Mouse (Mus musculus) midbrain, embryonic 11.5 days (tissue): ENCODE results near the gene Gm13030. TPM values are rescaled to one million over a fixed set of nuclear protein-coding genes. Genes with fewer than 3 reads are reported as not detected.
"Not testable (repeated sequence)": the region's sequence is repeated elsewhere in the genome, so short reads cannot be mapped to it uniquely, and the experiment has no call there.

Experiments used
- ATAC-seq: fragments of 200-750 bp; cut with Nextera tagmentation; 2 replicates; pipeline ENCODE4 v1.8.0; 2017; ENCODE audit warnings: moderate TSS enrichment, moderate library complexity; ENCODE audit not compliant: low FRiP score
- DNase-seq: peaks from one replicate; pipeline ENCODE4 v3.0.0; 2015; ENCODE audit warnings: low spot score; ENCODE audit errors: missing footprints
- H3K27ac ChIP-seq: fragments of 300-500 bp; sonication (generic); 2 replicates; pipeline ENCODE4 v1.5.1; 2014; ENCODE audit warnings: low read depth, low read length
- H3K27me3 ChIP-seq: fragments of 300-500 bp; sonication (generic); 2 replicates; pipeline ENCODE4 v1.6.1; 2014; ENCODE audit warnings: mild to moderate bottlenecking, low read length, moderate library complexity, mixed read lengths; ENCODE audit not compliant: control insufficient read depth, insufficient read depth
- H3K36me3 ChIP-seq: fragments of 300-500 bp; sonication (generic); 2 replicates; pipeline ENCODE4 v1.6.1; 2014; ENCODE audit warnings: mild to moderate bottlenecking, low read length, moderate library complexity, mixed read lengths; ENCODE audit not compliant: control insufficient read depth, insufficient read depth
- H3K4me1 ChIP-seq: fragments of 300-500 bp; sonication (generic); 2 replicates; pipeline ENCODE4 v1.6.1; 2014; ENCODE audit warnings: low read length; ENCODE audit not compliant: control insufficient read depth, insufficient read depth
- H3K4me2 ChIP-seq: fragments of 300-500 bp; sonication (generic); 2 replicates; pipeline ENCODE4 v1.6.1; 2014; ENCODE audit warnings: mild to moderate bottlenecking, moderate library complexity
- H3K4me3 ChIP-seq: fragments of 300-500 bp; sonication (generic); 2 replicates; pipeline ENCODE4 v1.5.1; 2014; ENCODE audit warnings: low read depth, low read length
- H3K9ac ChIP-seq: fragments of 300-500 bp; sonication (generic); 2 replicates; pipeline ENCODE4 v1.6.1; 2014; ENCODE audit warnings: low read length
- H3K9me3 ChIP-seq: fragments of 300-500 bp; sonication (generic); 2 replicates; pipeline ENCODE4 v1.6.1; 2016; ENCODE audit warnings: low read length; ENCODE audit not compliant: control insufficient read depth
- WGBS: fragments of 180-500 bp; shearing (Covaris S2); extraction: QIAGEN DNeasy Blood & Tissue Kit; methylation state at CpG from one replicate; pipeline ENCODE4 v1.1.7; 2014; 5-methylcytosine and 5-hydroxymethylcytosine counted together
- polyA plus RNA-seq: library from polyadenylated mRNA; unstranded; fragments of >200 nt; fragmentation: Nextera tagmentation; extraction: Ambion mirVana; gene quantifications from 2 replicates; pipeline ENCODE4 v1.2.1, GENCODE M21; 2014

Gm13030 gene
- polyA plus RNA-seq, 1 experiment from 2014 or later: not detected

DNA sequence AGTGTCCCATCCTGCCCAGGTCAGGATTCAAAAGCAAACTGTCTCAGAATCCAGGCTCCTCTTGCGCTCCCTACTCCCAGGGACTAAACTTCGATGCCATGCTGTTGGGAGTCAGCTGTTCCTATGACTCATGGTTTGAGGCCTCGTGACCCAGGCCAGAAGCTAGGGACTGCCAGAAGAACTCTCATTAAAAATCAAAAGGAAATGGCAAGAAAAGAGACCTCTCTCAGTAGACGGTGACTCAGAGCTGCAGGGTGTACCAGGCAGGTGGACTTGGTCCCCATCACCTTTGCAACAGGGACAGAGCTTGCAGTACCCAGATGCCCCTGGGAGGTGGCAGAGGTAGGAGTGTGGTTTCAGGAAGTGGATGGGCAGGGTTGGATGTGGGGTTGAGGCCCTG, 4.0 kb upstream of the Gm13030 start, which contains the start of gene Pla2g2e:
TSS of gene Pla2g2e (plus strand) at position 212 of the 400 bp plus-strand sequence.
- Histone ChIP-seq H3K36me3 (no peaks in the 10 kb centered on the region), H3K4me3 (no peak within 1 kb of the TSS), H3K27ac (no peak within 1 kb of the TSS), H3K4me1 (peaks cover 3% of the 10 kb centered on the region; the same call in 1 of the 2 replicates), H3K9me3 (no peaks in the 10 kb centered on the region), H3K27me3 (no peaks in the 10 kb centered on the region; the same call in 1 of the 2 replicates), H3K9ac (no peak within 1 kb of the TSS), H3K4me2 (no peak within 1 kb of the TSS)
- DNase-seq: no peak
- WGBS: 89% methylated on average over 4 of the region's 4 CpGs
- no peak for ATAC-seq

GRCm38 (mm10) chr4:138875986-138876385, 2.2 kb upstream of the Gm13030 start:
- H3K9ac ChIP-seq: no peak overlapping the region
- H3K9me3 ChIP-seq: no peaks in the 10 kb centered on the region
- no peak overlapping the region for H3K4me3 ChIP-seq
- no peaks in the 10 kb centered on the region for H3K4me1 ChIP-seq
- H3K27ac ChIP-seq: no peak overlapping the region
- WGBS: 95% methylated on average over 2 of the region's 2 CpGs
- H3K27me3 ChIP-seq: no peaks in the 10 kb centered on the region; the same call in 1 of the 2 replicates
- no peak for ATAC-seq
- no peak for DNase-seq
- no peaks in the 10 kb centered on the region for H3K36me3 ChIP-seq
- H3K4me2 ChIP-seq: no peak overlapping the region

GRCm38 (mm10) chr4:138875275-138875674, 1.5 kb upstream of the Gm13030 start:
- not testable (repeated sequence) for H3K4me2 ChIP-seq, H3K4me1 ChIP-seq, H3K9me3 ChIP-seq, ATAC-seq, H3K9ac ChIP-seq, H3K36me3 ChIP-seq, DNase-seq, H3K27ac ChIP-seq, H3K4me3 ChIP-seq, H3K27me3 ChIP-seq
- WGBS: 76% methylated on average over 2 of the region's 2 CpGs

- Histone ChIP-seq H3K27me3 (no peaks in the 10 kb centered on the region), H3K27ac (no peak overlapping the region), H3K4me3 (no peak overlapping the region), H3K9me3 (no peaks in the 10 kb centered on the region), H3K36me3 (no peaks in the 10 kb centered on the region), H3K4me1 (no peaks in the 10 kb centered on the region), H3K9ac (no peak overlapping the region), H3K4me2 (no peak overlapping the region)
- ATAC-seq: no peak
- WGBS: 51% methylated on average over 8 of the region's 8 CpGs
- DNase-seq: no peak
Observed at GRCm38 (mm10) chr4:138868666-138869065, 5.1 kb downstream of the Gm13030 start.

DNA sequence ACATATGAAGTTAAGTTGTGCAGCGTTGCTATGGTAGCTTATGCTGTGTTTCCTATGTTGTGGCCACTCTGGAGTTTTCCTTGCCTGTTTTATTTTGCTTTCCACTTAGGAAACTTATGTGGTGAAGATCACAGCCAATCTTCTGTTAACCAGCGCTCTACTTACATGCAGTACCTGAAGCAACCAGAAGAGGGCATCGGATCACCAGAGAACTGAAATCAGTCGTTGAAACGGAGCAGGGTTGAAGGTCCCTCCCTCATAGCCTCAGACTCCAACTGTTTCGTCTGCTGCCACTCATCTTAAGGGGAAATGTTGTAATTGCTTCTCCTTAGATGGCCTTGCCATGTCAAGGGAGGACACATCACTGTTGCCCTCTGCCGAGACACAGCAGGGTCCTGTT, 7.4 kb downstream of the Gm13030 start:
- Histone ChIP-seq H3K9ac (no peak overlapping the region), H3K4me3 (no peak overlapping the region), H3K27ac (no peak overlapping the region), H3K4me2 (no peak overlapping the region), H3K36me3 (no peaks in the 10 kb centered on the region), H3K4me1 (no peaks in the 10 kb centered on the region), H3K27me3 (no peaks in the 10 kb centered on the region), H3K9me3 (no peaks in the 10 kb centered on the region)
- WGBS: 17% methylated on average over 7 of the region's 7 CpGs
- DNase-seq (peak; percentile 96), ATAC-seq (no peak)

DNA sequence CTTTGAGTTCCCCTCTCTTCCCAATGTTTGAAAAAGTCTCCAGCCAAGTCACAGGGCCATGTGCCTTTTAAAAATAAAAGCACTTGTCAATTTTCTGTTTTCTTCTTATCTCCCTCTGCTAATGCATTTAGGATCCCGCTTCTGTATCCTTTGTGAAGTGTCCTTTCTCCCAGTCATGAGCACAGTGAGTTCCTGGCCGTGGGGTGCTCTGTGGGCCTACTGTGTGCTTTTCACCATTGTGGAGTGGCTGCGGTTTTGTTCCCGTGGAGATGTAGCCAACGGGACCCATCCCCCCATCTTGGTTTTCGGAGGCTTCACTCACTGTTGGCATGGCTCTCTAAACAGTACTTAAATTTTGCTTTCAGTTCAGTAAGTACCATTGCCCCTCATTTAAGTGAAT, 7.8 kb downstream of the Gm13030 start:
- no peaks in the 10 kb centered on the region for H3K36me3 ChIP-seq
- H3K9me3 ChIP-seq: no peaks in the 10 kb centered on the region
- no peak overlapping the region for H3K4me2 ChIP-seq
- 75% methylated on average over 6 of the region's 6 CpGs for WGBS
- H3K9ac ChIP-seq: no peak overlapping the region
- no peaks in the 10 kb centered on the region for H3K4me1 ChIP-seq
- no peak for ATAC-seq
- no peak for DNase-seq
- H3K27ac ChIP-seq: no peak overlapping the region
- H3K4me3 ChIP-seq: no peak overlapping the region
- H3K27me3 ChIP-seq: no peaks in the 10 kb centered on the region

GRCm38 (mm10) chr4:138865092-138865491, 8.7 kb downstream of the Gm13030 start:
- Histone ChIP-seq H3K9ac (no peak overlapping the region), H3K4me1 (no peaks in the 10 kb centered on the region), H3K4me3 (no peak overlapping the region), H3K9me3 (no peaks in the 10 kb centered on the region), H3K27me3 (no peaks in the 10 kb centered on the region), H3K27ac (no peak overlapping the region), H3K36me3 (no peaks in the 10 kb centered on the region), H3K4me2 (no peak overlapping the region)
- WGBS: 70% methylated on average over 5 of the region's 5 CpGs
- DNase-seq (no peak), ATAC-seq (no peak)

- Histone ChIP-seq H3K4me2 (no peak within 1 kb of the TSS), H3K36me3 (no peaks in the 10 kb centered on the region), H3K9ac (no peak within 1 kb of the TSS), H3K4me3 (no peak within 1 kb of the TSS), H3K27ac (no peak within 1 kb of the TSS), H3K4me1 (no peaks in the 10 kb centered on the region), H3K27me3 (no peaks in the 10 kb centered on the region), H3K9me3 (no peaks in the 10 kb centered on the region)
- ATAC-seq: no peak
- WGBS: 77% methylated on average over 10 of the region's 10 CpGs
- DNase-seq: no peak
Observed at GRCm38 (mm10) chr4:138863344-138863998, 10.3 kb downstream of the Gm13030 start, which contains the start of gene Pla2g5. Gene Pla2g5 (minus strand): TSS chr4:138863482.

DNA sequence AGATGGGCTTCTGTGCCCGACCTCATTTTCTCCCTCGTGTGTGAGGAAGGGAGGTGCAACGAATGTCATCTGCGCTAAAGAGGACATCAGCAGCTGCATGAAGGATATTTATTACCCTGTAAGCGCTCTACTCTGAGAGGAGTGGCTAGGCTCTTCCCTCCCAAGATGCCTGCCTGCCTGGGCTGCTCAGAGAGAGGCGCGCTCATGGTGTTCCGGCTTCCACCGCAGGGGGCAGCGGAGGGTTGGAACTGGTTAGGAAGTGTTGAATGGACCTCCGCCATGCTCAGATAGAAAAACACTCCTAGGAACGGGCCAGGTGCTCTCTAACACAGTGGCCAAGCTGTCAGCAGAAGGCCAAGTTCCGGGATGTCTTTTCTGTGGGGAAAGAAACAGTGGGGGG, 14.0 kb downstream of the Gm13030 start:
- H3K9ac ChIP-seq: peak overlapping the region; percentile 29; the same call in 1 of the 2 replicates

More for the DNA sequence above, 14.0 kb downstream of the Gm13030 start:
- Histone ChIP-seq H3K36me3 (no peaks in the 10 kb centered on the region), H3K4me2 (peak overlapping the region; percentile 48), H3K4me3 (peak overlapping the region; percentile 23), H3K4me1 (no peaks in the 10 kb centered on the region), H3K27ac (no peak overlapping the region), H3K9me3 (no peaks in the 10 kb centered on the region), H3K27me3 (no peaks in the 10 kb centered on the region)
- ATAC-seq (peak; percentile 81), DNase-seq (peak; percentile 99)
- 6% methylated on average over 13 of the region's 13 CpGs for WGBS
